Mouse (Mus musculus): ENCODE measurements around the gene Bach2. TPM values are rescaled to one million over a fixed set of nuclear protein-coding genes. Genes with fewer than 3 reads are reported as not detected.

Bach2 gene
- polyA plus RNA-seq, 1 experiment from 2014 or later, result 6.7 TPM

DNA sequence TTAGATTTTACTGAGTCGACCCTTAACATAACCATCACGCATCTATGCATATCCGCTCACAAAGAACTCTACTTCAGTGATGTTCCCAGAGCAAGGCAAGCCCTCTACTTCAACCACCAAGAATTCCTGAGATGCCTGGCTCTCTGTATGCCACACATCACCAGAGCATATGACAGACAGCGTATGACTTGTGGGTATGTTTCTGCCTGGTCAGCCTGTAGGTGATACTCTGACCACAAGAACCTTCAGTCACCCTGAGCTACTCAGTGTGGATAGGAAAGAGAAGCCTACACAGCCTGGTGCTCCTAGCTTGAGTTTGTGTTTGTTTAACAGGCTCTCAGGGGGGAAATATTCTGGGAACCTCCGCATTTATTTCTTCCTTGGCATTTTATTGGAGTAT, 36.2 kb upstream of the Bach2 start:
- Histone ChIP-seq H3K27ac (ENCODE audit: low read depth) (no peak overlapping the region), H3K4me3 (ENCODE audit: low read depth, low read length) (no peak overlapping the region)
- WGBS, result 87% methylated on average over 5 of the region's 5 CpGs

DNA sequence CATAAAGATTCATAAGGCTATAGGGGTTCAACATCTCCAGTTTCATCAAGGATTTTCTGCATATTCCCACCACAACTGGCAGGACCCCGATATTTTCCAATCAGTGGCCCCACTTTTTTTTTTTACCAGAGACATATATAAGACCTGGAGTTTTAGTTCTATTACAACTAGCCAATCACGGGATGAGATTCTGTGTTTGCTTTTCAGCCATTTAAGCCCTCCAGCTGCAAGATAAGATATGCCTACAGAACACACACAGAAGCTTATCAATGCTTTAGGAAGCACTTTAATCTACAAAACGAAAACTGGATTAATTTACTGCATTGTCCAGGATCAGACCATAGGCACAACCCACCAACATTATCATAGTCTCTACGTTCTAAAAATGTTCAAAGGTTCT, 33.8 kb upstream of the Bach2 start:
- no peak overlapping the region for H3K4me3 ChIP-seq (ENCODE audit: low read depth, low read length)
- no peak overlapping the region for H3K4me2 ChIP-seq (ENCODE audit: low read length)
- H3K27ac ChIP-seq (ENCODE audit: low read depth), result no peak overlapping the region
- ATAC-seq (replicated peaks; ENCODE audit: low FRiP score, low TSS enrichment, low read depth) (no peak), DNase-seq (ENCODE audit: low spot score) (no peak)
- H3K36me3 ChIP-seq (ENCODE audit: control insufficient read depth, insufficient read depth, low read length), result no peaks in the 10 kb centered on the region
- H3K9ac ChIP-seq (ENCODE audit: low read length), result no peak overlapping the region
- no peaks in the 10 kb centered on the region for H3K27me3 ChIP-seq (replicated peaks; ENCODE audit: control insufficient read depth, insufficient read depth, low read length)
- no peaks in the 10 kb centered on the region for H3K4me1 ChIP-seq (replicated peaks; ENCODE audit: control insufficient read depth, insufficient read depth, low read length)
- 70% methylated on average over 4 of the region's 4 CpGs for WGBS
- 0 out of 2 replicates have a peak, but pooled peaks cover 4% of the 10 kb centered on the region for H3K9me3 ChIP-seq (ENCODE audit: control insufficient read depth, low read length)

More for the DNA sequence above, 36.2 kb upstream of the Bach2 start:
- no peak overlapping the region for H3K9ac ChIP-seq (ENCODE audit: low read length)
- H3K4me1 ChIP-seq (replicated peaks; ENCODE audit: control insufficient read depth, insufficient read depth, low read length), result peaks cover 4% of the 10 kb centered on the region
- H3K9me3 ChIP-seq (ENCODE audit: control insufficient read depth, low read length), result 0 out of 2 replicates have a peak, but pooled peaks cover 4% of the 10 kb centered on the region
- H3K36me3 ChIP-seq (ENCODE audit: control insufficient read depth, insufficient read depth, low read length), result no peaks in the 10 kb centered on the region
- ATAC-seq (replicated peaks; ENCODE audit: low FRiP score, low TSS enrichment, low read depth) (no peak), DNase-seq (ENCODE audit: low spot score) (no peak)
- H3K27me3 ChIP-seq (replicated peaks; ENCODE audit: control insufficient read depth, insufficient read depth, low read length), result no peaks in the 10 kb centered on the region
- no peak overlapping the region for H3K4me2 ChIP-seq (ENCODE audit: low read length)

DNA sequence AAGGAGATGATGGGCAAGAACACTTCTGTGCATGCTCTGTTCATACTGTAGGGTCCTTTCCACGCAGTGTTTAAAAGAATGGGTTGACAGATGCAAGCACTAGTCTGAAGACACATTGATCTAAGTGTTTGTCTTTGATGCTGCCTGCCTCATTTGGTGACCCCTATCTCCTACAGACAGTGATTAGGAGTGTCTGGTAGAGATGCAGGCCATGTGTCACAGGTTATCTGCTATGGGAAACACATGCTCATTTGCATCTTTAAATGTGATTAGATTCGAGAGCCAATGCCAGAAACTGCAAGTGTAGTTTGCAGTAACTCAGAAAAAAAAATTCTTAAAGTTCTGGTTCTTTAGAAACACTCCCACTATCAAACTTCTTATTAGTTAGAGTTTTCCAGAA, 32.8 kb upstream of the Bach2 start:
- Histone ChIP-seq H3K4me1 (replicated peaks; ENCODE audit: control insufficient read depth, insufficient read depth, low read length) (0 out of 2 replicates have a peak, but pooled peaks cover 4% of the 10 kb centered on the region), H3K9ac (ENCODE audit: low read length) (no peak overlapping the region), H3K36me3 (ENCODE audit: control insufficient read depth, insufficient read depth, low read length) (no peaks in the 10 kb centered on the region), H3K4me2 (ENCODE audit: low read length) (no peak overlapping the region), H3K9me3 (ENCODE audit: control insufficient read depth, low read length) (0 out of 2 replicates have a peak, but pooled peaks cover 4% of the 10 kb centered on the region), H3K27me3 (replicated peaks; ENCODE audit: control insufficient read depth, insufficient read depth, low read length) (no peaks in the 10 kb centered on the region), H3K27ac (ENCODE audit: low read depth) (no peak overlapping the region), H3K4me3 (ENCODE audit: low read depth, low read length) (no peak overlapping the region)
- DNase-seq (ENCODE audit: low spot score), result no peak
- 54% methylated on average over 2 of the region's 2 CpGs for WGBS
- ATAC-seq (replicated peaks; ENCODE audit: low FRiP score, low TSS enrichment, low read depth), result no peak

DNA sequence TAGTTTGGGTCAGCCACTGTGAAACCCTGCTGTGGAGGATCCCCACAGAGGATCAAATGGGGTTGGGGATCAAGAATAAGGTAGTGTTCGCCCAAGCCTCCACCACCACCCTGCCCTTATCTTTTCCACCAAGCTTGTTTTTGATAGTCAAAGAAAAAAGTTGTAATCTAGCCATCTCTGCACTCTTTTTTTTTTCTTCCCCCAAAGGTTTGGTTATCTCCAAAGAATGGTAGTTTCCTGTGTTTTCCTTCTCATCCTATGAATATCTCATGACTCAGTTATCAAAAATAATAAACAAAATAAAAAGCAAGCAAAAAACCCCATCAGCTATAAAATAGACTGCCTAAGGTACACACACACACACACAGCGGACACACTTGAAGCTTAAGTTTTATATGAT, 28.6 kb upstream of the Bach2 start:
- 94% methylated on average over 2 of the region's 2 CpGs for WGBS
- ATAC-seq (replicated peaks; ENCODE audit: low FRiP score, low TSS enrichment, low read depth) (no peak), DNase-seq (ENCODE audit: low spot score) (no peak)
- no peak overlapping the region for H3K4me3 ChIP-seq (ENCODE audit: low read depth, low read length)
- no peaks in the 10 kb centered on the region for H3K27me3 ChIP-seq (replicated peaks; ENCODE audit: control insufficient read depth, insufficient read depth, low read length)
- 0 out of 2 replicates have a peak, but pooled peaks cover 3% of the 10 kb centered on the region for H3K9me3 ChIP-seq (ENCODE audit: control insufficient read depth, low read length)
- no peak overlapping the region for H3K4me2 ChIP-seq (ENCODE audit: low read length)
- H3K4me1 ChIP-seq (replicated peaks; ENCODE audit: control insufficient read depth, insufficient read depth, low read length), result peaks cover 19% of the 10 kb centered on the region; the same call in 1 of the 2 replicates
- no peaks in the 10 kb centered on the region for H3K36me3 ChIP-seq (ENCODE audit: control insufficient read depth, insufficient read depth, low read length)
- no peak overlapping the region for H3K27ac ChIP-seq (ENCODE audit: low read depth)
- no peak overlapping the region for H3K9ac ChIP-seq (ENCODE audit: low read length)

DNA sequence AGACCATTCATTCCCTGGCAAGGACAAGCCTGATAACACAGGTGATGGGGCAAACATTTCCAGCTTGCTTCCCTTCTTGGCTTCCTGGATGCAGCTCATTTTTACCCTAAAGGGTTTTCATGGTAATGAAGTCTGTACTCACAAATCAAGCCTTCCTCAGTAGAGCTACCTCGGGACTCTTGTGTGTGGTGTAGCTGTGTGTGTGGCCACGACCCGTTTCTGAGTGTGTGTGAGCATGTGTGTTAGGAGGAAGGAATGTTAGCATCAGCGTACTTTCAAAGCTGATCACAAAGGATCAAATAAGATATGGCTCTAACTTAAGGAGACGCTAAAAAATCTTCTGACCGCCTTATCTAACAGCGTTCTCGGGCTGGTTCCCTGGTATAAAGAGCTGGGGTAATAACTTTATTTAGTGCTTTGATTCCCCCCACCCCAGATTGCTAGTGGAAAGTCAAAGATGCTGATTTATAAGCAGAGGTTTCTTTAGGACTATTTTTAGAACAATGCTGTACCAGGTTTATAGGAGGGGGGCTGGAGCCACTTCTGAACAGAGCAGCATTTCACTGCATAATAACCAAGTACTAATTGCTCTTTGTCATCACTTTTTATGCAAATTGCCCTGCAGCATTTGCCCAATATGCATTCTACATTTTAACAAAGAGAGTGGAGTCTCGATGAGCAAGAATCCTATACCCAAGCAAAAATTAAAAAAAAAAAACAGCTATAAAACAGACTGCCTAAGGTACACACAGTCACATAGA, 28.0 kb upstream of the Bach2 start:
- 42% methylated on average over 9 of the region's 9 CpGs for WGBS
- Histone ChIP-seq H3K27me3 (replicated peaks; ENCODE audit: control insufficient read depth, insufficient read depth, low read length) (no peaks in the 10 kb centered on the region), H3K4me3 (ENCODE audit: low read depth, low read length) (no peak overlapping the region), H3K9ac (ENCODE audit: low read length) (no peak overlapping the region), H3K4me1 (replicated peaks; ENCODE audit: control insufficient read depth, insufficient read depth, low read length) (peaks cover 19% of the 10 kb centered on the region; the same call in 1 of the 2 replicates), H3K4me2 (ENCODE audit: low read length) (no peak overlapping the region), H3K27ac (ENCODE audit: low read depth) (no peak overlapping the region; the same call in 1 of the 2 replicates), H3K9me3 (ENCODE audit: control insufficient read depth, low read length) (no peaks in the 10 kb centered on the region), H3K36me3 (ENCODE audit: control insufficient read depth, insufficient read depth, low read length) (no peaks in the 10 kb centered on the region)
- ATAC-seq (replicated peaks; ENCODE audit: low FRiP score, low TSS enrichment, low read depth) (no peak), DNase-seq (ENCODE audit: low spot score) (no peak)

DNA sequence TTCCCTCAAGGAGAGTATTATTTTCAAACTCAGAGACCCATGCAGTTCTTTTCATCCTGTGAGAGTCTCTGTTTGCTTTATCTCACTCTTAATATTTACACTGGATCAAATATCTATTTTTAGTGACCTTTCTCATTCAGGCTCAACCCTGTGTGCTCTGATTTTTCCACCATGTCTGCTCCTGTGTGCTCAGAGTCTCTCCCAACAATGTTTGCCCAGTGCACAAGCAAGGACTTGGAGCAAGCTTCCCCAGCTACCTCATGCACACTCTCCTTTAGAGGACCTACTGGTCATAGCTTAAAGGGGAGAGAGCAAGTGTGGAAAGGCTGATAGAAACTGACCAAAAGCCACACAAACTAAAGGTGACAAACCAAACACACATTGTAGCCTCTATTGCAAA, 26.0 kb upstream of the Bach2 start:
- DNase-seq (ENCODE audit: low spot score) (no peak), ATAC-seq (replicated peaks; ENCODE audit: low FRiP score, low TSS enrichment, low read depth) (no peak)
- Histone ChIP-seq H3K9me3 (ENCODE audit: control insufficient read depth, low read length) (no peaks in the 10 kb centered on the region), H3K27ac (ENCODE audit: low read depth) (0 out of 2 replicates have a peak overlapping the region, but pooled peaks have one; percentile 33), H3K27me3 (replicated peaks; ENCODE audit: control insufficient read depth, insufficient read depth, low read length) (no peaks in the 10 kb centered on the region), H3K9ac (ENCODE audit: low read length) (no peak overlapping the region), H3K4me3 (ENCODE audit: low read depth, low read length) (no peak overlapping the region), H3K36me3 (ENCODE audit: control insufficient read depth, insufficient read depth, low read length) (no peaks in the 10 kb centered on the region), H3K4me1 (replicated peaks; ENCODE audit: control insufficient read depth, insufficient read depth, low read length) (peaks cover 19% of the 10 kb centered on the region; the same call in 1 of the 2 replicates), H3K4me2 (ENCODE audit: low read length) (no peak overlapping the region)

DNA sequence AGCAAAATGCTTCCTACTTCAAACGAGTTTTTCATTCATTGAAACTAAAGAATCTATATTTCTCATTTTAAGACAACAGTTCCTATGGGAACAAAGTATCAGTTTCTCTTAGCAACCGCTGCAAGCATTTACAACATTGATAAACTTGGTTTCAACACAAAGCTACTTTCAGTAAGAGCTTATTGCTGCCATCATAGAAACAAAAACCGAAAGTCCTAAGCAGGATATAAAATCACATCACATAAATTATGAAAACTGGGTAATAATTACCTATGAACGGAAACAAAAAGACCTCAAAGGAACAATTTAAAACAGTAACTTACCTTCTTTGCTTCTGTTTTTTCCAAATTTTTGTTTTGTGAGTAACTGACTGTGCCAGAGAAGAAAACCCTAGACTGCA, 22.1 kb upstream of the Bach2 start:
- WGBS, result 75% methylated on average over 4 of the region's 4 CpGs
- H3K36me3 ChIP-seq (ENCODE audit: control insufficient read depth, insufficient read depth, low read length), result no peaks in the 10 kb centered on the region
- H3K4me3 ChIP-seq (ENCODE audit: low read depth, low read length), result no peak overlapping the region
- H3K4me1 ChIP-seq (replicated peaks; ENCODE audit: control insufficient read depth, insufficient read depth, low read length), result peaks cover 25% of the 10 kb centered on the region
- H3K4me2 ChIP-seq (ENCODE audit: low read length), result no peak overlapping the region
- DNase-seq (ENCODE audit: low spot score), result no peak
- H3K27ac ChIP-seq (ENCODE audit: low read depth), result no peak overlapping the region
- no peak for ATAC-seq (replicated peaks; ENCODE audit: low FRiP score, low TSS enrichment, low read depth)
- H3K9ac ChIP-seq (ENCODE audit: low read length), result no peak overlapping the region
- no peaks in the 10 kb centered on the region for H3K27me3 ChIP-seq (replicated peaks; ENCODE audit: control insufficient read depth, insufficient read depth, low read length)
- no peaks in the 10 kb centered on the region for H3K9me3 ChIP-seq (ENCODE audit: control insufficient read depth, low read length)

DNA sequence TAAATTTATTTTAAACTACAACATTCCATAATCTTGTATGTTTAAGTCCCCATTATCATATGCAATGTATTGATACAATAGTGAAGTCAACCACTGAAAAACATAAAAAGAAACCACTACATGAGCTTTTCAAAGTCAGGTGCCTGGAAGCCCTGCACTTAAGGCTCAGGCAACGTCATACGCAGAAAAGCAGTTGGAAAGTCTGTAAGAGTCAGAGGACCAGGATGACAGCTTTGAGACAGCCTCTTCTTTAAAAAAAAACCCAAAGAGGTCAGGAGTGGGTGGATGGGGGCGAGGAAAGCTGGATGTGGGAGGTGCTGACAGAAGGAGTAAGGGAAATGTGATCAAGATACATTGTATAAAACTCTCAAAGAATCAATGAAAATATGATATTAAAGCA, 21.6 kb upstream of the Bach2 start:
- Histone ChIP-seq H3K27me3 (replicated peaks; ENCODE audit: control insufficient read depth, insufficient read depth, low read length) (no peaks in the 10 kb centered on the region), H3K9me3 (ENCODE audit: control insufficient read depth, low read length) (no peaks in the 10 kb centered on the region), H3K36me3 (ENCODE audit: control insufficient read depth, insufficient read depth, low read length) (no peaks in the 10 kb centered on the region), H3K9ac (ENCODE audit: low read length) (no peak overlapping the region), H3K4me2 (ENCODE audit: low read length) (no peak overlapping the region), H3K27ac (ENCODE audit: low read depth) (no peak overlapping the region), H3K4me3 (ENCODE audit: low read depth, low read length) (no peak overlapping the region), H3K4me1 (replicated peaks; ENCODE audit: control insufficient read depth, insufficient read depth, low read length) (peaks cover 20% of the 10 kb centered on the region)
- ATAC-seq (replicated peaks; ENCODE audit: low FRiP score, low TSS enrichment, low read depth) (no peak), DNase-seq (ENCODE audit: low spot score) (no peak)
- WGBS, result 75% methylated on average over 3 of the region's 3 CpGs

DNA sequence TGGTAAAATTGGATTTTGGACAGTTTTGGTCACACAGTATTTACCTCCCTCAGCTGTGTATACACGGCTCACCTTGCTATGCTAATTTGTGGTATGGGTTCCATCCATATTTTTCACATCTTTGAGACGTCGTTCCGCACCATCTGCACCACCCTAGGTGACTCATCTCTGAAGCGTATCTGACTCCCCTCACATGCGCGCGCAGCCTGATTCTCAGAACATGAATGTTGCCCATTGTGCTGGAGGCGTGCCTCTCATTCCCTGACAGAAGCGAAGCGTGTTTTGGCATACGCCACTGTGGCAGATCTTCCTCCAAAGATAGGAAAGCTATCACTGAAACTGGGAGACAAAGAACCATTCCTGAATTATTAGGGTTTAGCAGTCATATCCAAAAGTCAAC, 21.0 kb upstream of the Bach2 start:
- ATAC-seq (replicated peaks; ENCODE audit: low FRiP score, low TSS enrichment, low read depth) (no peak), DNase-seq (ENCODE audit: low spot score) (no peak)
- no peaks in the 10 kb centered on the region for H3K9me3 ChIP-seq (ENCODE audit: control insufficient read depth, low read length)
- H3K36me3 ChIP-seq (ENCODE audit: control insufficient read depth, insufficient read depth, low read length), result no peaks in the 10 kb centered on the region
- H3K9ac ChIP-seq (ENCODE audit: low read length), result no peak overlapping the region
- H3K4me1 ChIP-seq (replicated peaks; ENCODE audit: control insufficient read depth, insufficient read depth, low read length), result peaks cover 17% of the 10 kb centered on the region
- no peak overlapping the region for H3K27ac ChIP-seq (ENCODE audit: low read depth)
- no peaks in the 10 kb centered on the region for H3K27me3 ChIP-seq (replicated peaks; ENCODE audit: control insufficient read depth, insufficient read depth, low read length)
- no peak overlapping the region for H3K4me2 ChIP-seq (ENCODE audit: low read length)
- no peak overlapping the region for H3K4me3 ChIP-seq (ENCODE audit: low read depth, low read length)
- WGBS, result 96% methylated on average over 12 of the region's 12 CpGs

All from intestine, embryonic 14.5 days (tissue).